Mouse (Mus musculus): ENCODE data around the gene BC061237. TPM values are rescaled to one million over a fixed set of nuclear protein-coding genes. Genes with fewer than 3 reads are reported as not detected.
"Not testable (repeated sequence)": the region's sequence is repeated elsewhere in the genome, so short reads cannot be mapped to it uniquely, and the experiment has no call there.

The BC061237 gene
- polyA plus RNA-seq (2011; ENCODE audit: insufficient read depth, insufficient read length, low read depth, missing spikeins) = not detected in 2 replicates

GRCm38 (mm10) chr14:44492163-44492562 is at the start of gene BC061237:
TSS of gene BC061237 (plus strand) at chr14:44492463.
- not testable (repeated sequence) for H3K9me3 ChIP-seq (replicated peaks; ENCODE audit: control insufficient read depth, insufficient read depth, low read length, poor library complexity, severe bottlenecking); H3K4me3 ChIP-seq (ENCODE audit: low read depth, low read length); H3K27ac ChIP-seq (ENCODE audit: insufficient read depth, low read length); H3K9ac ChIP-seq (ENCODE audit: low read depth, poor library complexity, severe bottlenecking); H3K4me1 ChIP-seq (ENCODE audit: control insufficient read depth, insufficient read depth, low read length); H3K36me3 ChIP-seq (ENCODE audit: control insufficient read depth, insufficient read depth, low read length, poor library complexity, severe bottlenecking); H3K27me3 ChIP-seq (ENCODE audit: control insufficient read depth, insufficient read depth, low read length, poor library complexity, severe bottlenecking)

GRCm38 (mm10) chr14:44517976-44518375 is 25.7 kb downstream of the BC061237 start, which contains the start of gene Gm17093:
TSS of gene Gm17093 (plus strand) at chr14:44518276.
- H3K9ac ChIP-seq (ENCODE audit: low read depth, poor library complexity, severe bottlenecking); H3K27me3 ChIP-seq (ENCODE audit: control insufficient read depth, insufficient read depth, low read length, poor library complexity, severe bottlenecking); H3K4me1 ChIP-seq (ENCODE audit: control insufficient read depth, insufficient read depth, low read length); H3K4me3 ChIP-seq (ENCODE audit: low read depth, low read length); H3K36me3 ChIP-seq (ENCODE audit: control insufficient read depth, insufficient read depth, low read length, poor library complexity, severe bottlenecking); H3K9me3 ChIP-seq (replicated peaks; ENCODE audit: control insufficient read depth, insufficient read depth, low read length, poor library complexity, severe bottlenecking); H3K27ac ChIP-seq (ENCODE audit: insufficient read depth, low read length): not testable (repeated sequence)

DNA sequence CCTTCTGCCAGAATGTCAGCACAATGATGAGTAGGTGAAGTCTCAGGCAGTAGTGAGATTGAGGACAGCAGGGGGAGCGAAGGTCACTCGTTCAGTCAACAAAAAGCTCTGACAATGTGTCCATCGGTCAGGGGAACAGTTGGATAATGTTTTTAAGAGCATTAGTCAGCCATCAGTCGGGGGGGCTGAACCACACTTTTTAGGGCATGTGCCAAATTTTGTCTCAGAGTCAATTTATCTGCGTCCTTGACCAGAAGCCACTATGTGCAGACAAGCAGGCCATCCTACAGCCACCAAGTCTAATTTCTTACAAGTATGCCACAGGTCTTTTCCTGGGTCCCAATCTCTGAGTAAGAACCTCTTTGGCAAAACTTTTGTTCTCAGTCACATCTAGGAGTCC is 55.7 kb downstream of the BC061237 start:
- not testable (repeated sequence) for H3K9me3 ChIP-seq (replicated peaks; ENCODE audit: control insufficient read depth, insufficient read depth, low read length, poor library complexity, severe bottlenecking); H3K4me3 ChIP-seq (ENCODE audit: low read depth, low read length); H3K9ac ChIP-seq (ENCODE audit: low read depth, poor library complexity, severe bottlenecking); H3K27me3 ChIP-seq (ENCODE audit: control insufficient read depth, insufficient read depth, low read length, poor library complexity, severe bottlenecking); H3K36me3 ChIP-seq (ENCODE audit: control insufficient read depth, insufficient read depth, low read length, poor library complexity, severe bottlenecking); H3K27ac ChIP-seq (ENCODE audit: insufficient read depth, low read length); H3K4me1 ChIP-seq (ENCODE audit: control insufficient read depth, insufficient read depth, low read length)

Other genes with a start within 250 kb of the BC061237 start
- not detected in 2 replicates for gene Gm8220, start 206.9 kb upstream of the BC061237 start, polyA plus RNA-seq (2011; ENCODE audit: insufficient read depth, insufficient read length, low read depth, missing spikeins)
- not detected in 2 replicates for gene Gm5930, start 153.9 kb upstream of the BC061237 start, polyA plus RNA-seq (2011; ENCODE audit: insufficient read depth, insufficient read length, low read depth, missing spikeins)
- gene Gm8229, start 127.1 kb upstream of the BC061237 start, polyA plus RNA-seq (2011; ENCODE audit: insufficient read depth, insufficient read length, low read depth, missing spikeins) = not detected in 2 replicates
- not detected in 2 replicates for gene Gm3371, start 81.8 kb upstream of the BC061237 start, polyA plus RNA-seq (2011; ENCODE audit: insufficient read depth, insufficient read length, low read depth, missing spikeins)
- not detected in 2 replicates for gene Gm8232, start 58.8 kb upstream of the BC061237 start, polyA plus RNA-seq (2011; ENCODE audit: insufficient read depth, insufficient read length, low read depth, missing spikeins)
- gene Gm17093, start 25.8 kb downstream of the BC061237 start, polyA plus RNA-seq (2011; ENCODE audit: insufficient read depth, insufficient read length, low read depth, missing spikeins) = not detected in 2 replicates
- gene Gm8247, start 90.7 kb downstream of the BC061237 start, polyA plus RNA-seq (2011; ENCODE audit: insufficient read depth, insufficient read length, low read depth, missing spikeins) = not detected in 2 replicates
- gene Gm5624, start 135.5 kb downstream of the BC061237 start, polyA plus RNA-seq (2011; ENCODE audit: insufficient read depth, insufficient read length, low read depth, missing spikeins) = not detected in 2 replicates
- not detected in 2 replicates for gene Gm8257, start 214.0 kb downstream of the BC061237 start, polyA plus RNA-seq (2011; ENCODE audit: insufficient read depth, insufficient read length, low read depth, missing spikeins)

All from ES-Bruce4 (cell line).